Mouse (Mus musculus) liver, adult 2 months (tissue): ENCODE data around the gene Nap1l5.

Experiments used
- CTCF ChIP-seq: fragments of 200-500 bp; IDR thresholded peaks from 2 replicates; pipeline ENCODE4 v1.5.1; 2011; ENCODE audit warnings: low read depth, low read length, control low read depth
- POLR2A ChIP-seq: fragments of 200-500 bp; IDR thresholded peaks from 2 replicates; pipeline ENCODE4 v1.6.1; 2011; ENCODE audit warnings: low read length, control low read depth; ENCODE audit not compliant: insufficient read depth; ENCODE audit errors: extremely low read depth

DNA sequence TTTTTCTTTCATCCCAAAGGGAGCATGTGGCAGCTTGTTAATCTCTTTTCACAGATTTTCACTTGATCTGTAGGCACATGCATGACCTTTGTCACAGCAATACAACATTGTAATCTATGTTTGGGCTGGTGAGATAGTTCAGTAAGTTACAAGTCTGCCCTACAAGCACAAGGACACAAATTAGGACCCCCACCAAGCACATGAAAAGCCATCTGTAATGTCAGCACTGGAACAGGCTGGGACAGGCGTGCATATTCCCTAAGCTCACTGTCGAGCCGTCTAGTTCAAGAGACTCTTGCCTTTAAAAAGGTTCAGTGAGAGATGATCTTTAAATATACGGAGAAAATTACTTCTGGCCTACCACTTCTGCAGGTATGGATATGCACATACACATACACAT is 47.4 kb downstream of the Nap1l5 start:
- TF ChIP-seq POLR2A (no peak), CTCF (no peak)
